Mouse (Mus musculus) heart, embryonic 15.5 days (tissue): ENCODE measurements around the gene Atrnl1. TPM values are rescaled to one million over a fixed set of nuclear protein-coding genes. Genes with fewer than 3 reads are reported as not detected.

Source experiments
- ATAC-seq: fragments of 200-750 bp; cut with Nextera tagmentation; replicated peaks from 2 replicates; pipeline ENCODE4 v1.8.0; 2017; ENCODE audit warnings: low read depth, moderate TSS enrichment; ENCODE audit not compliant: insufficient number of reproducible peaks, insufficient read depth, low FRiP score
- H3K27ac ChIP-seq: fragments of 300-500 bp; sonication (generic); 2 replicates; pipeline ENCODE4 v1.5.1; 2015; ENCODE audit warnings: mild to moderate bottlenecking, inconsistent platforms
- H3K27me3 ChIP-seq: fragments of 300-500 bp; sonication (generic); 2 replicates; pipeline ENCODE4 v1.6.1; 2015; ENCODE audit warnings: inconsistent platforms
- H3K36me3 ChIP-seq: fragments of 300-500 bp; sonication (generic); 2 replicates; pipeline ENCODE4 v1.6.1; 2015; ENCODE audit warnings: mild to moderate bottlenecking, inconsistent platforms
- H3K4me1 ChIP-seq: fragments of 300-500 bp; sonication (generic); replicated peaks from 2 replicates; pipeline ENCODE4 v1.6.1; 2015; ENCODE audit warnings: inconsistent platforms
- H3K4me2 ChIP-seq: fragments of 300-500 bp; sonication (generic); 2 replicates; pipeline ENCODE4 v1.6.1; 2015; ENCODE audit warnings: inconsistent platforms, mild to moderate bottlenecking, moderate library complexity
- H3K4me3 ChIP-seq: fragments of 300-500 bp; sonication (generic); 2 replicates; pipeline ENCODE4 v1.5.1; 2015; ENCODE audit warnings: mild to moderate bottlenecking, inconsistent platforms
- H3K9ac ChIP-seq: fragments of 300-500 bp; sonication (generic); 2 replicates; pipeline ENCODE4 v1.6.1; 2015; ENCODE audit warnings: mild to moderate bottlenecking, inconsistent platforms
- H3K9me3 ChIP-seq: fragments of 300-500 bp; sonication (generic); replicated peaks from 2 replicates; pipeline ENCODE4 v1.6.1; 2016; ENCODE audit warnings: inconsistent platforms
- WGBS: fragments of 180-500 bp; shearing (Covaris S2); methylation state at CpG from one replicate; pipeline ENCODE4 v1.1.7; 2015; ENCODE audit warnings: mixed read lengths; 5-methylcytosine and 5-hydroxymethylcytosine counted together
- polyA plus RNA-seq: library from polyadenylated mRNA; unstranded; fragments of >200 nt; fragmentation: Nextera tagmentation; extraction: Ambion mirVana; gene quantifications from 2 replicates; pipeline ENCODE4 v1.2.1, GENCODE M21; 2015

The Atrnl1 gene
- polyA plus RNA-seq, 1 experiment from 2014 or later: 2.9 TPM

DNA sequence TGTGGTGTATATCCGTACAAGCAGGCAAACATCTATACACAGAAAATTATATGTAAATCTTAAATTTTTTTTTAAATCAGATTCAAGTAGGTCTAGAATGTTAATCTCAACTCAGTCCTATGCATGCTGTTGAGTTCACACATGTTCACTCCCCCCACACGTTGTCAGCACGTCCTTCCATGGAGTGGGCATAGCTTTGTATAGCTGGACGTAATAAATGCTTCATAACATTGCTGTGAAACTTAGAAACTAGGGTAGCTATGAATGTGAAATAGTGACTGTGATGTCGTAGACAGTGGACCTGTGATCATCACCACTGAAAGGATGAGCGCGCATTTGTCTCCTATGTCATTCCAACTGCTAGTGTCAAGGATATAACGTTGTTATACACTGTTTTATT, 278.0 kb downstream of the Atrnl1 start:
- H3K4me3 ChIP-seq: no peak overlapping the region
- H3K4me2 ChIP-seq: no peak overlapping the region
- ATAC-seq: no peak
- no peaks in the 10 kb centered on the region for H3K36me3 ChIP-seq
- H3K9ac ChIP-seq: no peak overlapping the region
- 87% methylated on average over 8 of the region's 8 CpGs for WGBS
- H3K27me3 ChIP-seq: no peaks in the 10 kb centered on the region
- peaks cover 6% of the 10 kb centered on the region for H3K4me1 ChIP-seq
- H3K27ac ChIP-seq: no peak overlapping the region
- no peaks in the 10 kb centered on the region for H3K9me3 ChIP-seq

DNA sequence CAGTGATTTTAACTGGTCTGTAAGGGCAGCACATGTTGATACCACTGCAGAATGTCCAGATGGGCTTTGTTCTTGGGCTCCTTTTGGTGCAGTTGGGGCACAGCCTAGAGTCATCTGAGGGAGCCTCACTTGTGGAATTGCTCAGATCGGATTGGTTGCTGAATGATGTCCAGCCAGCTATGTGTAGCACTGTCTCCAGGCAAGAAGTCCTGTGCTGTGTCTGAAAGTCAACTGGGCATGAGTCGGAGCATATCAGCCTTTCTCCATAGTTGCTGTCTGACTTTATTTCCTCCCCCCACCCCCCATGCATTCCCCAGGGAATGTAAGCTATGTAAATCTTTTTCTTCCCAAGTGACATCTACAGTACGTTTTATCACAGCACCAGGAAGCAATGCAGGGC, 278.9 kb downstream of the Atrnl1 start:
- no peaks in the 10 kb centered on the region for H3K9me3 ChIP-seq
- ATAC-seq: peak; percentile 58; the same call in 1 of the 2 replicates
- no peak overlapping the region; the same call in 1 of the 2 replicates for H3K27ac ChIP-seq
- H3K27me3 ChIP-seq: no peaks in the 10 kb centered on the region
- no peak overlapping the region for H3K9ac ChIP-seq
- no peak overlapping the region for H3K4me3 ChIP-seq
- 22% methylated on average over 3 of the region's 3 CpGs for WGBS
- H3K4me2 ChIP-seq: peak overlapping the region; percentile 15; the same call in 1 of the 2 replicates
- peaks cover 6% of the 10 kb centered on the region for H3K4me1 ChIP-seq
- no peaks in the 10 kb centered on the region for H3K36me3 ChIP-seq

DNA sequence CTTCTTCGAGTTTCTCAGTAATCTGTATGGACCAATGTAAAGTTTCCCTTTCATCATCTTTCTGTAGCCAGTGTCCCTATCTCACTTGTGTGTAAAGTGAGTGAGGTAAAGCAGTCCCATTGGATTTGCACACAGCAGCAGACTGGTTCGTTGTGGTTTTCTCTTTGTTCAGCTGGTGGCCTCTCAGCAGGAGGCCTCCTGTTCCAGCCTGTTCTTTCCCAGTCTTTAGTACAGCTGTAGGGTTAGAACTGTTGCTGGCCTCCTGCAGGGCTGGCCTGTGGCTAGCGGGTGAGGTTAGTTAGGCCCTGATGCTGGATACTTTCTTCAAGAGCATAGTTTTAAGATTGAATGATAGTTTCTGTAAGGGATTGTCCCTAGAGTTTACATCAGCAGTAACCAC, 280.1 kb downstream of the Atrnl1 start:
- Histone ChIP-seq H3K4me2 (no peak overlapping the region), H3K9me3 (no peaks in the 10 kb centered on the region), H3K36me3 (no peaks in the 10 kb centered on the region), H3K9ac (no peak overlapping the region), H3K27ac (no peak overlapping the region), H3K27me3 (no peaks in the 10 kb centered on the region), H3K4me3 (no peak overlapping the region), H3K4me1 (peaks cover 6% of the 10 kb centered on the region)
- WGBS: 53% methylated on average over 3 of the region's 3 CpGs
- ATAC-seq: no peak

DNA sequence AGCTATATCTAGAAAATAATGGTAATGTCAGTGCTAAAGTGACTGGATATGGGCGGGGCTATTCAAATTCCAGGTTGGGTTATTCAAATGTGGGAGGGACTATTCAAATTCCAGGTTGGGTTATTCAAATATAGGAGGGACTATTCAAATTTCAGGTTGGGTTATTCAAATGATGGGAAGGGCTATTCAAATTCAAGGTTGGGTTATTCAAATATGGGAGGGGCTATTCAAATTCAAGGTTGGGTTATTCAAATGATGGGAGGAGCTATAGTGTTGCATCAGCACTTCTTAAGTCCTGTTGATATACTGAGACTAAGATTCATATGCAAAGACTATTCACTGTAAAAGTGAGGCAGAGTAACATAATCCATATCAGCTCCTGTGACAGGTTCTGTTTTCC, 283.4 kb downstream of the Atrnl1 start:
- Histone ChIP-seq H3K27ac (no peak overlapping the region), H3K9me3 (no peaks in the 10 kb centered on the region), H3K4me1 (peaks cover 6% of the 10 kb centered on the region), H3K27me3 (no peaks in the 10 kb centered on the region), H3K36me3 (no peaks in the 10 kb centered on the region), H3K4me3 (no peak overlapping the region), H3K4me2 (no peak overlapping the region), H3K9ac (no peak overlapping the region)
- 49% methylated on average over 1 of the region's 1 CpGs for WGBS
- no peak for ATAC-seq

DNA sequence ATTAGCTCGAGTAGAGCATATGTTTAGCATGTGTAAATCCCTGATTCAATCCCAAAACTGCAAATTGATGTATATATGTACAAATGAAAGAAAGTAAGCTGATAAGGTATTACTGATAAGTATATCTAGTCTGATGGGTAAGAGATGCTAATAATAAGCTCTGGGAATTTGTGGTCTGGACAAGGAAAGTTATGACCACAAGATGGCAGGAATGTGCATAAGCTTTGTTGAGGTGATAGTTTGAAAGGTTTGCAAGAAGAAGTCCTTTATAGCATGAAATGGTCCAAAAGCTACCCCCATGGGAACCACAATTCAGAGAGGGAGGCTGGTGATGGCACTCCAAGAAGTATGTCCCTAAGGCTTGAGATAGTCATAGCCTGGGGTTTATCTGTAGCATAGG, 289.2 kb downstream of the Atrnl1 start:
- no peaks in the 10 kb centered on the region for H3K27me3 ChIP-seq
- no peak overlapping the region for H3K4me2 ChIP-seq
- no peak for ATAC-seq
- no peaks in the 10 kb centered on the region for H3K9me3 ChIP-seq
- no peaks in the 10 kb centered on the region for H3K36me3 ChIP-seq
- H3K9ac ChIP-seq: no peak overlapping the region
- H3K27ac ChIP-seq: no peak overlapping the region
- H3K4me1 ChIP-seq: no peaks in the 10 kb centered on the region
- H3K4me3 ChIP-seq: no peak overlapping the region
- WGBS: 79% methylated on average over 1 of the region's 1 CpGs

DNA sequence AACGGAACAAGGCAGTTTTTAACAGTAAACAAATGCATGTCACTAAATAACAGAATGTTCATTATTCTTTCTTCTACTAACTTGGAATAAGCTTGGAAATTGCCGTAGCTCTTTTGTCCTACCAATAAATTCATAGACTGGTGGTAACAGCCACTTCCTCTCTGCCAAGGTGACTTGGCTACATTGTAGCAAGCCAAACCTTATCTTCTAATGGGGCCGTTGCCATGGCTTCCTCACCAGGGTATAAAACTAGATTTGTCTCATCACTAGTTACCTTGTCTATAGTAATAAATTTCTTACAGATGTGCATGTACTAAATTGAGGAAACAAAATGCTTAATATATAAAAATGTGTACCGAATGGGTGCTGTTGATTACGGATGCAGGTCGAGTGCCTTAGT, 298.6 kb downstream of the Atrnl1 start:
- Histone ChIP-seq H3K4me2 (no peak overlapping the region), H3K36me3 (no peaks in the 10 kb centered on the region), H3K9me3 (no peaks in the 10 kb centered on the region), H3K27me3 (no peaks in the 10 kb centered on the region), H3K4me1 (no peaks in the 10 kb centered on the region; the same call in 1 of the 2 replicates), H3K9ac (no peak overlapping the region), H3K4me3 (no peak overlapping the region), H3K27ac (no peak overlapping the region)
- WGBS: 87% methylated on average over 6 of the region's 6 CpGs
- no peak for ATAC-seq

DNA sequence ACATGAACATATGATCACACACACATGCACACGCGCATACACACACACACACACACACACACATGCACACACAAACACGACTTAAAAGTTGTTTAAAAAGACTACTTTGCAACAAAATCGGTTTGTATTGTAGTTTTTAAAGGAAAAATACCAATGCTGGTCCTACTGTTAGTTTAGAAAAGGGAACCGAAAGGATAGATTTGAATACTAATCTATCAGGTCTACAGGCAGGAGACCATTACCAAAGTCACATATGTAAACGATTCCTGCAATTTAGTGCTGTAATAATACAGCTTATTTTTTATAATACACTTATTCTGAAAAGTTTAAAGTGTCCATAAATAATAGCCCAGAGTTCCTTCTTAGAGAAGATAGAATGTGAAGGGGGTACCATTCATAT, 299.8 kb downstream of the Atrnl1 start:
- Histone ChIP-seq H3K27me3 (no peaks in the 10 kb centered on the region), H3K4me3 (no peak overlapping the region), H3K9ac (no peak overlapping the region), H3K4me2 (no peak overlapping the region), H3K36me3 (no peaks in the 10 kb centered on the region), H3K9me3 (no peaks in the 10 kb centered on the region), H3K27ac (no peak overlapping the region), H3K4me1 (no peaks in the 10 kb centered on the region; the same call in 1 of the 2 replicates)
- ATAC-seq: no peak
- WGBS: 84% methylated on average over 6 of the region's 6 CpGs

DNA sequence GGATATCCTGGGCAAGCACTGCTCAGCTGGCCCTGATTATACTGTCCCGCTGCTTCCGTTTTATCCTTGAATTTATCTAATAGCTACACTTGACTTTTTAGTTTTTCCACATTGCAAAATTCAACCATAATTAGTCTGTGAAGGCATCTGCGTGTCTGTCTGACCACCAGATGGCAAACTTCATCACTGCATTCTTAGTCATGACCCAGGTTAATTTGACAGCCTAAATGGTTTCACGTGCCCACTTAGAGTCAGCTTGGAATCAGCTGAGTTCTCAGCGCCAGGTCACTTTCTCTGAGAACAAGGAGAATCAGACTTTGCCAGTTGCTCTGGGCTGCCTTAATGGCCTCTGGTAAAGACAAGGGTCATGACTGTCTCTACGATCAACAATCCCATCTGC, 305.5 kb downstream of the Atrnl1 start:
- Histone ChIP-seq H3K27ac (no peak overlapping the region), H3K9me3 (no peaks in the 10 kb centered on the region; the same call in 1 of the 2 replicates), H3K27me3 (no peaks in the 10 kb centered on the region), H3K4me3 (no peak overlapping the region), H3K9ac (no peak overlapping the region), H3K4me1 (no peaks in the 10 kb centered on the region), H3K36me3 (no peaks in the 10 kb centered on the region), H3K4me2 (no peak overlapping the region)
- WGBS: 57% methylated on average over 6 of the region's 6 CpGs
- no peak for ATAC-seq

DNA sequence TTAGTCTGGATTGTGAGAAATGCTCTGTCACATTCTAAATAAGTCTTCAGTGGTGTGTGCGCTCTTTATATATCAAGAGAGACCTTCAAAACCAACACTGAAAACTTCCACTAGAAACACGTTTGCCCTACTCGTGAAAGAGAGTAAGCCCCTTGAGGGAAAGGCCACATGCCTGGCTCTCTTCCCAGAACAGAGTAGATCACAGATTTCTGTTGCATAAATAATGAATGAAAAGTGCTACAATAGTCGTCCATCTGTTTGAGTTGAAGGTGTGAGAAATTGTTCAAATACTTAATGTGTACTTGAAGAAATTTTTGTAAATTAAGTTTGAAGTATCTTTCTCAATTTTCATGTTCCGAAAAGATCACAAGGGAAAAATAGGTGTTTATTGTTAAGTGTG, 312.2 kb downstream of the Atrnl1 start:
- no peaks in the 10 kb centered on the region for H3K36me3 ChIP-seq
- no peak overlapping the region for H3K9ac ChIP-seq
- no peaks in the 10 kb centered on the region for H3K27me3 ChIP-seq
- no peak for ATAC-seq
- no peak overlapping the region for H3K27ac ChIP-seq
- H3K4me3 ChIP-seq: no peak overlapping the region
- peaks cover 10% of the 10 kb centered on the region for H3K4me1 ChIP-seq
- 64% methylated on average over 5 of the region's 5 CpGs for WGBS
- H3K4me2 ChIP-seq: no peak overlapping the region
- no peaks in the 10 kb centered on the region; the same call in 1 of the 2 replicates for H3K9me3 ChIP-seq

DNA sequence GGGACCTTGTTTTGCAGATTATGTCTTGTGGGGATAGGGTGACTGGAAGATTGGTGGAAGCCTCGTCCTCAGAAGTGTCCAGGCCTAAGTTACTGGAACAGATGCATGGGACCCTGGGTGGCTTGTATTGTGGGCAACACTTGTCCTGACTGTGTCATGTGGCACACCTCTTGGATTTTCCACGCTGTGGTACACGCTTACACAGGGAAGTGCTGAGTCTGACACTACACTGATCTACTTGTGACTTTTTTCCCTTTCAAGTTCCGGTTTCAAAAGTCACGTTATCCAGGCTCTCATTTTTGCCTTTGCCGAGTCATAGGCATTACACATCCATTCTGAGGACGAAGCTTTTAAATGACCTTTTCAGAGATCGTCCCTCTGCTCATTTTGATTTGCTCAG, 314.0 kb downstream of the Atrnl1 start:
- Histone ChIP-seq H3K27ac (no peak overlapping the region), H3K27me3 (no peaks in the 10 kb centered on the region), H3K4me3 (no peak overlapping the region), H3K4me1 (peaks cover 10% of the 10 kb centered on the region), H3K36me3 (no peaks in the 10 kb centered on the region), H3K9ac (no peak overlapping the region), H3K4me2 (no peak overlapping the region), H3K9me3 (no peaks in the 10 kb centered on the region; the same call in 1 of the 2 replicates)
- ATAC-seq: no peak
- 76% methylated on average over 8 of the region's 8 CpGs for WGBS

DNA sequence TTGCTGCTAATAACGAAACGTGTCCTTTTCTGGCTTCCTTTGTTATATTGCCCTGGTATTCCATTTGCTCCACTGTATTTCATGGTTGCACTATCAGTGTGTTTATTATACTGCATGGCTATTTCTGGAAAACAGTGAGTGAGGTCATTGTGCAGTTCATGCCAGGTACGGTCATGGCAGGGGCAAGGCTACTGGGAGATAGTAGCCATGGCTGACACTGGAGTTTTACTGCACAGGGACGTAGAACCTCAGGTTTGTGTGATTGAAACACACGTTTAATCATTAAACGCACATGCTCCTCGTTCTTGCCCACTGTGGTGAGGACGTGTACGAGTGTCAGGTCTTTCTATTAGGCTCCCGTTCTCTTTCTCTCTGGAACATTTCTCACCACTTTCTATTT, 314.8 kb downstream of the Atrnl1 start:
- no peaks in the 10 kb centered on the region for H3K27me3 ChIP-seq
- H3K4me3 ChIP-seq: no peak overlapping the region
- H3K36me3 ChIP-seq: no peaks in the 10 kb centered on the region
- WGBS: 55% methylated on average over 10 of the region's 10 CpGs
- peaks cover 10% of the 10 kb centered on the region for H3K4me1 ChIP-seq
- ATAC-seq: no peak; the same call in 1 of the 2 replicates
- H3K9ac ChIP-seq: no peak overlapping the region
- no peak overlapping the region for H3K27ac ChIP-seq
- H3K9me3 ChIP-seq: no peaks in the 10 kb centered on the region; the same call in 1 of the 2 replicates
- no peak overlapping the region for H3K4me2 ChIP-seq

DNA sequence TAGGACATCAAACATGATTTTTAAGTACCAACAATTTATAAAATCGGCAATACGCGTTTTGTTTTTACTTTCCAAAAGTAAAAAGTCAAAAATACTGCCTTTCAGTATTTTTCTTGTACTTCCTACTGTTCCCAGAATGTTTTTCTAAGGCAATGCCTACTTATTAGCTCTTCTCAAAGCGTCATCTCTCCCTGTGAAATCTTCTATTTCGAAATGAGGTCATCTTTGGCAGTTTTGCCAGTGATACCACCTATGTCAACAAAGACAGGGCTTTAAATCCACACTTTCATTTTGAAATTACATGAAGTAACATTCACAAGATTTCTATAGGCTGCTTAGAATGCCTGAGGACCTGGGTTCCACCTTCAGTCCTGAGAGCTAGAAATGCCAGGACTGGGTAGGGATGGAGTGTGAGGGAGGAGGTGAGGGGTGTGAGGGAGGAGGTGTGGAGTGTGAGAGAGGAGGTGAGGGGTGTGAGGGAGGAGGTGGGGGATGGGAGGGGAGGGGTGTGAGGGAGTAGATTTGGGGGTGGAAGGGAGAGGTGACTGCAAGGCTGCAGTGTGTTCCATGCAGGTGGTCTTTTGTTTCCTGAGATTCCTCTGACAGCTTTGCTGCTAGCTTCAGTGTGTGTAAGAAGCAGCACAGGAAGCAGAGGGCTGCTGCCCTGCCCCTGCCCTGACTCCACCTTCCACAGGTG, 315.5 kb downstream of the Atrnl1 start:
- H3K9ac ChIP-seq: no peak overlapping the region
- 85% methylated on average over 5 of the region's 5 CpGs for WGBS
- peak; percentile 97 for ATAC-seq

More for the DNA sequence above, 315.5 kb downstream of the Atrnl1 start:
- no peaks in the 10 kb centered on the region for H3K9me3 ChIP-seq
- H3K4me3 ChIP-seq: no peak overlapping the region
- no peak overlapping the region for H3K27ac ChIP-seq
- peaks cover 10% of the 10 kb centered on the region for H3K4me1 ChIP-seq
- H3K36me3 ChIP-seq: no peaks in the 10 kb centered on the region
- no peaks in the 10 kb centered on the region for H3K27me3 ChIP-seq
- H3K4me2 ChIP-seq: no peak overlapping the region
